Mouse (Mus musculus) MEL (cell line): Measurements from ENCODE around the gene Egfr. TPM values are rescaled to one million over a fixed set of nuclear protein-coding genes. Genes with fewer than 3 reads are reported as not detected.

Source experiments
- DNase-seq: peaks from one replicate; pipeline ENCODE4 v3.0.0; 2011; ENCODE audit warnings: low read depth, low spot score
- H3K27ac ChIP-seq: 2 replicates; pipeline ENCODE4 v1.5.1; 2012; ENCODE audit warnings: low read depth, mild to moderate bottlenecking, control low read depth, low read length, moderate library complexity; ENCODE audit not compliant: control insufficient read depth
- H3K27me3 ChIP-seq, 2 experiments: fragments of 150-350 bp in 1 of 2; sonication (generic) in 1 of 2; 2 replicates each; pipeline ENCODE4 v1.6.1; 2012; ENCODE audit warnings: low read length in 2 of 2, mild to moderate bottlenecking in 2 of 2, improper control_type of control experiment in 1 of 2, moderate library complexity in 1 of 2; ENCODE audit not compliant: insufficient read depth in 2 of 2, control insufficient read depth in 1 of 2
- H3K36me3 ChIP-seq, 2 experiments: 2 replicates each; pipeline ENCODE4 v1.6.1; 2012 to 2014; ENCODE audit warnings: low read length in 2 of 2, improper control_type of control experiment in 1 of 2, inconsistent platforms in 1 of 2, mild to moderate bottlenecking in 1 of 2; ENCODE audit not compliant: insufficient read depth in 2 of 2, control insufficient read depth in 1 of 2
- H3K4me1 ChIP-seq, 2 experiments: fragments of 150-350 bp in 1 of 2; sonication (generic) in 1 of 2; 2 replicates each; pipeline ENCODE4 v1.6.1; 2012; ENCODE audit warnings: low read length in 2 of 2, improper control_type of control experiment in 1 of 2, mild to moderate bottlenecking in 1 of 2; ENCODE audit not compliant: insufficient read depth in 2 of 2, control insufficient read depth in 1 of 2
- H3K4me3 ChIP-seq, 2 experiments: fragments of 150-350 bp in 1 of 2; sonication (generic) in 1 of 2; 2 replicates each; pipeline ENCODE4 v1.5.1; 2012; ENCODE audit warnings: low read depth in 2 of 2, low read length in 2 of 2, mild to moderate bottlenecking in 2 of 2, moderate library complexity in 2 of 2, control low read depth in 1 of 2, improper control_type of control experiment in 1 of 2; ENCODE audit not compliant: control insufficient read depth in 1 of 2, insufficient read depth in 1 of 2
- H3K79me2 ChIP-seq: 2 replicates; pipeline ENCODE4 v1.6.1; 2012; ENCODE audit warnings: mild to moderate bottlenecking, low read length, moderate library complexity; ENCODE audit not compliant: control insufficient read depth, poor library complexity, insufficient read depth
- H3K9ac ChIP-seq: 2 replicates; pipeline ENCODE4 v1.6.1; 2012; ENCODE audit warnings: low read depth, mild to moderate bottlenecking, control low read depth, low read length, moderate library complexity; ENCODE audit not compliant: control insufficient read depth, poor library complexity, severe bottlenecking
- H3K9me3 ChIP-seq: fragments of 150-350 bp; sonication (generic); replicated peaks from 2 replicates; pipeline ENCODE4 v1.6.1; 2012; ENCODE audit warnings: mild to moderate bottlenecking, low read length, improper control_type of control experiment, moderate library complexity; ENCODE audit not compliant: insufficient read depth
- BHLHE40 ChIP-seq: IDR thresholded peaks from 2 replicates; pipeline ENCODE4 v1.6.1; 2012; ENCODE audit warnings: low read depth, mild to moderate bottlenecking, inconsistent platforms, low read length, improper control_type of control experiment, borderline replicate concordance
- CHD1 ChIP-seq: IDR thresholded peaks from 2 replicates; pipeline ENCODE4 v1.6.1; 2012; ENCODE audit warnings: low read depth, mild to moderate bottlenecking, inconsistent platforms, low read length, improper control_type of control experiment
- CHD2 ChIP-seq: IDR thresholded peaks from 2 replicates; pipeline ENCODE4 v1.6.1; 2011; ENCODE audit warnings: low read length, improper control_type of control experiment
- CTCF ChIP-seq, 3 experiments: IDR thresholded peaks in 2 of 3; conservative IDR thresholded peaks in 1 of 3; 2 replicates each; pipeline ENCODE4 v1.5.1; 2011 to 2012; ENCODE audit warnings: low read length in 3 of 3, low read depth in 2 of 3, mild to moderate bottlenecking in 2 of 3, improper control_type of control experiment in 1 of 3, inconsistent platforms in 1 of 3, mixed read lengths in 1 of 3, moderate library complexity in 1 of 3; ENCODE audit not compliant: control insufficient read depth in 1 of 3, insufficient read depth in 1 of 3, poor library complexity in 1 of 3, severe bottlenecking in 1 of 3
- E2F4 ChIP-seq: IDR thresholded peaks from 2 replicates; pipeline ENCODE4 v1.6.1; 2011; ENCODE audit warnings: low read depth, low read length, improper control_type of control experiment, borderline replicate concordance
- ELF1 ChIP-seq: IDR thresholded peaks from 2 replicates; pipeline ENCODE4 v1.6.1; 2014; ENCODE audit warnings: low read depth, mild to moderate bottlenecking, inconsistent platforms, low read length, improper control_type of control experiment, moderate library complexity
- EP300 ChIP-seq, 2 experiments: IDR thresholded peaks; 2 replicates each; pipeline ENCODE4 v1.6.1; 2011; ENCODE audit warnings: improper control_type of control experiment in 2 of 2, low read length in 2 of 2, low read depth in 1 of 2, mild to moderate bottlenecking in 1 of 2
- GABPA ChIP-seq: IDR thresholded peaks from 2 replicates; pipeline ENCODE4 v1.6.1; 2012; ENCODE audit warnings: low read depth, mild to moderate bottlenecking, inconsistent platforms, low read length, improper control_type of control experiment, moderate library complexity
- GATA1 ChIP-seq: IDR thresholded peaks from 2 replicates; pipeline ENCODE4 v1.6.1; 2011; ENCODE audit warnings: low read depth, low read length, improper control_type of control experiment
- JUND ChIP-seq: IDR thresholded peaks from 2 replicates; pipeline ENCODE4 v1.6.1; 2011; ENCODE audit warnings: low read depth, mild to moderate bottlenecking, improper control_type of control experiment, low read length
- KAT2A ChIP-seq: conservative IDR thresholded peaks from 2 replicates; pipeline ENCODE4 v1.6.1; 2012; ENCODE audit warnings: low read depth, low read length, improper control_type of control experiment, inconsistent platforms
- MAZ ChIP-seq: IDR thresholded peaks from 2 replicates; pipeline ENCODE4 v1.6.1; 2012; ENCODE audit warnings: low read depth, mild to moderate bottlenecking, inconsistent platforms, low read length, improper control_type of control experiment
- MEF2A ChIP-seq: IDR thresholded peaks from 2 replicates; pipeline ENCODE4 v1.6.1; 2014; ENCODE audit warnings: low read depth, mild to moderate bottlenecking, inconsistent platforms, low read length, improper control_type of control experiment; ENCODE audit not compliant: poor library complexity, insufficient replicate concordance, severe bottlenecking; ENCODE audit errors: extremely low read depth
- MYC ChIP-seq: IDR thresholded peaks from 2 replicates; pipeline ENCODE4 v1.6.1; 2011; ENCODE audit warnings: low read depth, mild to moderate bottlenecking, low read length, improper control_type of control experiment, moderate library complexity
- NRF1 ChIP-seq: IDR thresholded peaks from 2 replicates; pipeline ENCODE4 v1.6.1; 2014; ENCODE audit warnings: low read depth, mild to moderate bottlenecking, inconsistent platforms, low read length, improper control_type of control experiment, moderate library complexity; ENCODE audit not compliant: poor library complexity, insufficient read depth, severe bottlenecking
- POLR2A ChIP-seq, 2 experiments: IDR thresholded peaks; 2 replicates each; pipeline ENCODE4 v1.6.1; 2011 to 2012; ENCODE audit warnings: low read length in 2 of 2, mild to moderate bottlenecking in 2 of 2, control low read depth in 1 of 2, improper control_type of control experiment in 1 of 2, low read depth in 1 of 2, moderate library complexity in 1 of 2; ENCODE audit not compliant: control insufficient read depth in 1 of 2, insufficient read depth in 1 of 2, poor library complexity in 1 of 2
- POLR2AphosphoS5 ChIP-seq: IDR thresholded peaks from 2 replicates; pipeline ENCODE4 v1.6.1; 2012; ENCODE audit warnings: low read depth, borderline replicate concordance, mild to moderate bottlenecking, inconsistent platforms, low read length, moderate library complexity, mixed read lengths
- RAD21 ChIP-seq: IDR thresholded peaks from 2 replicates; pipeline ENCODE4 v1.6.1; 2011; ENCODE audit warnings: mild to moderate bottlenecking, low read depth, low read length, improper control_type of control experiment
- SMC3 ChIP-seq: IDR thresholded peaks from 2 replicates; pipeline ENCODE4 v1.6.1; 2011; ENCODE audit warnings: low read depth, low read length, improper control_type of control experiment
- TAL1 ChIP-seq: IDR thresholded peaks from 2 replicates; pipeline ENCODE4 v1.6.1; 2012; ENCODE audit warnings: mild to moderate bottlenecking, inconsistent platforms, low read length, moderate library complexity, mixed read lengths
- TBP ChIP-seq: IDR thresholded peaks from 2 replicates; pipeline ENCODE4 v1.8.0; 2011; ENCODE audit warnings: low read depth, low read length, improper control_type of control experiment
- TCF12 ChIP-seq: IDR thresholded peaks from 2 replicates; pipeline ENCODE4 v1.6.1; 2014; ENCODE audit warnings: low read depth, mild to moderate bottlenecking, inconsistent platforms, low read length, improper control_type of control experiment, moderate library complexity
- UBTF ChIP-seq: IDR thresholded peaks from 2 replicates; pipeline ENCODE4 v1.6.1; 2012; ENCODE audit warnings: low read depth, mild to moderate bottlenecking, inconsistent platforms, low read length, improper control_type of control experiment, moderate library complexity, borderline replicate concordance; ENCODE audit not compliant: insufficient read depth
- ZMIZ1 ChIP-seq: IDR thresholded peaks from 2 replicates; pipeline ENCODE4 v1.6.1; 2012; ENCODE audit warnings: low read depth, mild to moderate bottlenecking, inconsistent platforms, low read length, improper control_type of control experiment, moderate library complexity
- ZNF384 ChIP-seq: IDR thresholded peaks from 2 replicates; pipeline ENCODE4 v1.6.1; 2012; ENCODE audit warnings: low read depth, mild to moderate bottlenecking, inconsistent platforms, low read length, improper control_type of control experiment
- polyA plus RNA-seq, 2 experiments: library from polyadenylated mRNA; stranded (reverse) in 1 of 2; unstranded in 1 of 2; fragments of >175 nt in 1 of 2; fragments of >200 nt in 1 of 2; gene quantifications; 2 replicates each; pipeline versions ENCODE4 v1.2.1 to v1.2.4; 2012; ENCODE audit warnings: low replicate concordance in 2 of 2, low read depth in 1 of 2; ENCODE audit not compliant: insufficient read length in 2 of 2, insufficient read depth in 1 of 2, missing spikeins in 1 of 2
- total RNA-seq: library from RNA; depleted of rRNA; stranded (reverse); fragments of 300-350 nt; gene quantifications from 2 replicates; pipeline ENCODE4 v1.2.3, GENCODE M21; 2012

Gene Egfr
- total and polyA plus RNA-seq, 3 experiments, result not detected

DNA sequence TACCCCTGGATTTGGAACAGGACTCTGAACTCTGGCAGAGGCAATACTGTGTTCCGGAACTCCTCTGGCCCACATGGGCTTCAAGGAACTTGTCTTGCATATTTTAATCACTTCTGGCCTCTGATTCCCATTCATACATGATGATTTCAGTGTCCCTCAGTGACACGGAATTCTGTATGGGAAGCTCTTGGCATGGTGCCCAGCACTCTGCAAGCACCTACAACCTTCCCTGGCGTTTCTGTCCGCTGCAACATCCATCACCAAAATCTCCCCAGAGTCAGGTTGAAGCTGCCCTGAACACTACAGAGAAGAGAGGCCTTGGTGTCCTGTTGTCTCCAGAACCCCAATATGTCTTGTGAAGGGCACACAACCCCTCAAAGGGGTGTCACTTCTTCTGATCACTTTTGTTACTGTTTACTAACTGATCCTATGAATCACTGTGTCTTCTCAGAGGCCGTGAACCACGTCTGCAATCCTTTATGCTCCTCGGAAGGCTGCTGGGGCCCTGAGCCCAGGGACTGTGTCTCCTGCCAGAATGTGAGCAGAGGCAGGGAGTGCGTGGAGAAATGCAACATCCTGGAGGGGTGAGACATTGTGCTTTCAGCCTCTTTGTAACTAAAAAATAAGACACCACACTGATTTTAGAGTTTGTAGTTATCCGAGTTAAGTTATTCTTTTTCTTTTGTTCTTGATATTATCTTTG, 125.8 kb downstream of the Egfr start:
- Histone ChIP-seq H3K27ac (no peak overlapping the region), H3K9ac (no peak overlapping the region), H3K4me1 (no peaks in the 10 kb centered on the region), H3K27me3 (peaks cover 0 to 6% of the 10 kb centered on the region in 2 experiments; a peak in 3 of 4 replicates), H3K9me3 (no peaks in the 10 kb centered on the region), H3K79me2 (no peaks in the 10 kb centered on the region)
- no peak for DNase-seq
- TF ChIP-seq JUND (no peak), CTCF (IDR thresholded peaks at IDR 0.05 in 2 of 3, conservative IDR thresholded peaks at IDR 0.05 in 1 of 3; ENCODE audit: control insufficient read depth in 1 of 3, insufficient read depth in 1 of 3, low read depth in 2 of 3, low read length in 3 of 3, poor library complexity in 1 of 3, severe bottlenecking in 1 of 3) (no peak)
- TF ChIP-seq, all 39 proteins: peak for 0
- Histone ChIP-seq H3K4me3 (no peak overlapping the region), H3K36me3 (no peaks in the 10 kb centered on the region)

DNA sequence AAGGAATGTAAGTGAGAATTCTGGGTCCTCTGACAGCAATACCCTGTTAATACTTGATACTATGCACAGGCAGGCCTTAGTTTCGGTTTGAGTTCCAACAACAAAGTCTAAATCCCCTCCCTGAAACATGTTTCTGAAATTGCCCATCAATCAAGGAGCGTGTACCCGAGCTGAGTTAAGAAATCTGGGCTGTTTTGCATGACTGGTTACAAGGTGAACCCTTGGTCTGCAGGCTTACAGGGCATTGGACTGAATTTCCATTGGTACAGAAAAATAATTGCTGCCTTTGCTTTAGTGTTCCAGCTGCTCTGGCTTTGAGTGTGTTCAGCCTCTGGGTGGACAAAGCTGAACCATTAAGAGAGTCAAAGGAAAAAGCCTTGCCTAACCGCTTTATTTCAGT, 129.9 kb downstream of the Egfr start:
- Histone ChIP-seq H3K27ac (no peak overlapping the region), H3K4me3 (no peak overlapping the region), H3K79me2 (no peaks in the 10 kb centered on the region), H3K9me3 (no peaks in the 10 kb centered on the region), H3K4me1 (no peaks in the 10 kb centered on the region), H3K36me3 (no peaks in the 10 kb centered on the region), H3K27me3 (peaks cover 5 to 12% of the 10 kb centered on the region in 2 experiments), H3K9ac (no peak overlapping the region)
- TF ChIP-seq GABPA (no peak), POLR2AphosphoS5 (no peak), SMC3 (no peak), MAZ (no peak), RAD21 (no peak)
- no peak for DNase-seq

DNA sequence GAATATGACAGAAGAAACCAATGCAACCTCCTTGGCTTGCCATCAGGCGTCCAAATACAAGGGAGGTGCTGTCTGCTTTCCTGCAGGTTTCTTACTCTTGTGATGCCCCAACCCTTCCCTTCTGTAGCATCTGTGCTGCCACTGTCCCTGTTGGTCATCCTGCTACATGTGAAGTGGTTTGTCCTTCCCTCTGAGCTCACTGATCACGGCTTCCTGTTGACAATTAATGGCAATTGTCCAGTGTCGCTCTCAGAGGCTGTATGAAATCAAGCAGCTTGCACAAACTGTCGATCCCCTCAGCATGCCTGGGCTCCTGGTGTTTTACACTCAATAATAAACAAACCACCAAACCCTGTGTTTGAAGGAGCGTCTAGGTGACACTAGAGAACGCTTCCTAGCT, 134.1 kb downstream of the Egfr start:
- Histone ChIP-seq H3K27ac (no peak overlapping the region), H3K4me1 (no peaks in the 10 kb centered on the region), H3K4me3 (no peak overlapping the region), H3K27me3 (peaks cover 11 to 12% of the 10 kb centered on the region in 2 experiments), H3K9ac (no peak overlapping the region), H3K79me2 (no peaks in the 10 kb centered on the region), H3K9me3 (no peaks in the 10 kb centered on the region), H3K36me3 (no peaks in the 10 kb centered on the region)
- TF ChIP-seq MEF2A (no peak), NRF1 (no peak), CHD2 (no peak), ZNF384 (no peak), EP300 (IDR thresholded peaks at IDR 0.05; ENCODE audit: low read depth in 1 of 2, low read length in 2 of 2) (no peak), BHLHE40 (no peak), ELF1 (no peak), RAD21 (no peak), TCF12 (no peak), MYC (no peak), POLR2A (IDR thresholded peaks at IDR 0.05; ENCODE audit: control insufficient read depth in 1 of 2, insufficient read depth in 1 of 2, low read depth in 1 of 2, low read length in 2 of 2, poor library complexity in 1 of 2) (no peak), CHD1 (no peak), POLR2AphosphoS5 (no peak), E2F4 (no peak), UBTF (no peak), ZMIZ1 (no peak), KAT2A (no peak), TBP (no peak), GATA1 (no peak), TAL1 (no peak)
- no peak for DNase-seq
